Mouse (Mus musculus): Measurements from ENCODE around the gene Inip.
"Not testable (repeated sequence)": the region's sequence is repeated elsewhere in the genome, so short reads cannot be mapped to it uniquely, and the experiment has no call there.

The Inip gene

DNA sequence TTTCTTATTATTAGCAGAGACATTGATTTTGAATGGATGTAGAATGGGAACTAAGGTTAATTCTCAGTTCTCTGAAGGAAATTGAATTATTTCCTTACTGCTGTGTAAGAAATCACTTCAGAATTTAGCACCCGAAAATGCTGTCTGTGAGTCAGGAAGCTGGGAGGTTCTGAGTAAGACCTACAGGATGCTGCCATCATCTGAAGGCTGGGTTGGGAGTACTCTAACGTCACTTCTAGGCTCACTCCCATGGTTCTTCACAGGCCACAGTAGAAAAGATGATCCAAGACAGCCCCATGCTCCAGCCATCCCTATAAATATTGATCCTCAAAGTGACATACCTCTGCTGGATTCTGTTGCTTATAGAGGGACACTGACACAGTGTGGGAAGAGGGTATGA lies 6.1 kb upstream of the Inip start:
- no peak for DNase-seq (ENCODE audit: low read depth)

DNA sequence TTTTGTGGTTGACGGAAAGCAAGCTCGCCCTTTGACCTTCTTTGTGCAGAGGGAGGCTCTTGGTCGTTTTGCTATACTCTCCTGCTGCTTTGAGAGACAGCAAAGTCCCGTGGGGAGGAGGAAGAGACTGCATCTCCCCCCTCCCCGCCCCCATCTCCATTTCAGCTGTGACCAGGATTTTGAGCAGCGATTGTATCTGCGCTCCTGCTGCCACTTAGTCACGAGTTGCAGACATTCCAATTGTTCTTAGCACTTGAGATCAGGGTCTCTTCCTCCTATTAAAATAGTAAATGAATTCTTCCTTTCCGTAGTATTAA lies 5.4 kb upstream of the Inip start:
- DNase-seq (ENCODE audit: low read depth) = no peak

DNA sequence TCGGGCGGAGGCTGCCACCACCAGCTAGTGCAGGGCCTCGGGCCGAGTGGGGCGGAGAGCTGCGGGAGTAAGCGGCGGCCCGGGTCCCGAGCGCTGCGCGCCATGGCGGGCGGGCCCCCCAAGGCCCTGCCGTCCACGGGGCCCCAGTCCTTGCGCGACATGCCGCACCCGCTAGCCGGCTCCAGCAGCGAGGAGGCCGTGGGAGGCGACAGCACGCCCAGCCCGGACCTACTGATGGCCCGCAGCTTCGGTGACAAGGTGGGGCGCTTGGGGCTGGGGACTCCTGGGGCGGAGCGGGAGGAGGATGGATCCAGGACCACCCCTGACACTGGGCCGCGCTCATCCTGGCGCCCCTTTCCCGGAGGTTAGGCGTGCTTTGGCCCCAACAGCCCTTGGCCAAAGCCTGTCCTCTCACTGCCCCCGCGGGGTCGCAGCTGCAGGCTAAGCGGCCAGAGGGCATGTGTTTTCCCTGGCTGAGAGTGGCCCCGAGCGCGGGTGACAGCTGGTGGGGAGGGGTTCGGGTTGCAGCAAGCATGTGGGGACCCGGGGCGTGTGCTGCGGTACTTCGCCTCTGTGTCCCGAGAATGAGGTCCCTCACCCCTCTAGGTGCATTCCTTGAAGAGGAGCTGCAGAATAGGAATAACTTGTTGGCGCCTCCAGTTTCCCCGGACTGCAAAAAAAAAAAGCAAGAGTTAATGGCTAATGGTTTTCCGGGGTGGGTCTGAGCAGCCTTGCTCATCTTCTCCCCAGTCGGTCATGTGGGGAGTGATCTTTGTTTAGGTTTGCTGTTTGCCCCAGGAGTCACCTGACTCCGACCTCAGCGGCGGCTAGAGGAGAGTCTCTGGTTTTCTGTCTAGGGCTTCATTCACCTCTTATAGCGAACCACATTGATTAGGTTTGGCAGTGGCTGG lies 4.8 kb upstream of the Inip start:
- peak; percentile 70 for DNase-seq (ENCODE audit: low read depth)

DNA sequence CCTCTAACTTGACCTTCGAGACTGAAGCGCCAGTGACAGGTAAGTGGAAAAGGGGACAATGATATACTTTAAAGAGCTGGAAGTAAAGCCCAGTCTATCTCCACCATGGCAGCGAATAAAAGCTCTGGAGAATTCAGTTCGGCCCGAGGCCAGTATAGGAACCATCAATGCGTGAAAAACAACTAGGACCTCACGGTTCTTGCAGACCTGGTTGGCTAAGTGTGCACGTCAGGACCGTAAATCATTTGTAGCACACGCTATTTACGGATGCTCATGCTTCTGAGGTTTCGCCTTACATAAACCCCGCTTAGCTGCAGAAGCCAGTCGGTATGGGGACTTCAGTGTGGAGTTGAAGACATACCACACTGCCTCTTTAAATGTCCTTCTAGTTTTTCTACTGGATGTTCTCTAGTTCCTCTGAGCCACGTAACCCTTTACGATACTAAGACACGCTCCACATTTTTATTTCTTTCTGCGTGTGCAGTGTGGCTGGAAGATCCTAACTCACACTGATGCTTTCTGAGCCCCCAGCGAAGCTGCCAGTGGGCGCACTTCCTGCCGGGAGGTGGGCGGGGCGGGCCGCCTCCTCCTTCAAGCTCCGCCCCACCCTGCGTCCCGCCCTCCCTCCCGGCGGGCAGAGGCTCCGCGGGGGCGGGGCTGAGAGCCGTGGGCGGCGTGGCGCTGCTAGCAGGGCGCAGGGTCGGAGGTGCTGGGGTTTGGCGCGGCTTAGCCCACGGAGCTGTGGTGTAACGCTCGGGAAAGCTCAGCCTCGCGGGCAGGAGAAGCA lies 4.0 kb upstream of the Inip start, which contains the start of gene Snx30:
TSS of gene Snx30 (plus strand) at position 660 of the 787 bp plus-strand sequence.
- peak; percentile 98 for DNase-seq (ENCODE audit: low read depth)

DNA sequence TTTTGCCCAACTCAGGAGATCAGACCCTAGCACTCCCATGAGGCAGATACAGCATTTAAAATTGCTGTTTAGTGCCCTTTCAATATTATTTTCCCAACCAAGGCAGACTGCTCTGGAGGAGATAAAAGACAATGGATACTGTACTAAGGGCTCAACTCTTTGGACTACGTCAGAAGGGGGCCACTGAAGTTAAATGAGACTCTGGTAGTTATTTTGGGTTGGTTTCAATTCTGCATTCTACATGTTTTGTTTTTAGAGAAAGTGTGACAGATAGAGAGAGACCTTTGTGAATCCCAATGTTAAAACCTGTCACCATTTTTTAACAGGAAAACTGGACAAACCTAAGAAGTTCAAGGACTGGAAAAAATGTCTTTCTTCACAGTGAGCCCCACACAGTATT lies 3.4 kb upstream of the Inip start:
- DNase-seq (ENCODE audit: low read depth) = no peak

DNA sequence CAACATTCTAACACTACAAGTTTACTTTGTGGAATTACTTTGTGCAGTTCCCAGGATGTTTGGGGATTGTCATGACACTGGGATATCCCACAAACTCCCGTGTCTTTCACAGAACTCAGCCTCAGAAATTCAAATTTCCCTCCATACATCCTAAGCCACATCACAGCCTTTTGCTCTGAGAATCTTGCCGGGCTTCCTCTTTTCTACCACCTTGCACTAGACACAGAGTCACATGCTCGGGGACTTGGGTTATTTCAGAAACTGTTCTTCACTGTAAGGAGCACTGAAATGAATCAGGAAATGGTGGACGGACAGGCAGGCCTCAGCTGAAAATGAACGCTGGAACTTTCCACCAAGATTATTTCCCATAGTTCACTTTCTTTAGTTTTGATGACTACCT lies 2.0 kb upstream of the Inip start:
- DNase-seq (ENCODE audit: low read depth) = no peak

DNA sequence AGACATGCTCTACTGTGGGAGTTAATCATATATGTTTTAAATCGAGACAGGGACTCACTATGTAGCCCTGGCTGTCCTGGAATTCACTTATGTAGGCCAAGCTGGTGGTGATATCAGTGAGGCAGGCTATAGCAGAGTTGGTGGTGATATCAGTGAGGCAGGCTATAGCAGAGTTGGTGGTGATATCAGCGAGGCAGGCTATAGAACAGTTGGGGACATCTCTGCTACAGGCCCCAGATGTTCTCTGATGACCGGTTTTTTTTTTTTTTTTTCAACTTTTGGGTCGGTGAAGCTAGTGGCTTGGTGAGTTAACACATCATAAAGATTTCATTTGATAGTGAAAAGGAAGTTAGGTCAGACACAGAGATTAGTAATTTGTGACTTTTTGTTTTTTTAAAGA lies 1.4 kb upstream of the Inip start:
- no peak for DNase-seq (ENCODE audit: low read depth)

DNA sequence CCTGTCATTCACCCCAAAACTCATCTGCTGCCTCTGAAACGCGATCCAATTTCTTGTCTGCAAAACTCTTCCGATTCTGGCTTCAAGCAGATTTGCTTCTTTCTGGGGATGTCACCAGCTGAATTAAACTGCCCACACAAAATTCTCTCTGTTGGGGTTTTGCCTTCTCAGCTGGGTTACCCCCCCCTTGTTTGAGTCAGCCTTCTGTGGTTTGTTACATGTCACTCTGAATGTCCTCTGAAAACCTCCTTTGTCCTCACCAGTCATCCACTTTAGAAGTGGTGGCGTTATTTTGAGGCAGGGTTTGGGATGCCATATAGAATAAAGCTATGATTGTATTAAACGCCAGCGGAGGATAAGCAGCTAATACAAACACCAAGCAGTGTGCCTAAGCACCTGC lies 718 bp upstream of the Inip start:
- DNase-seq (ENCODE audit: low read depth) = no peak

DNA sequence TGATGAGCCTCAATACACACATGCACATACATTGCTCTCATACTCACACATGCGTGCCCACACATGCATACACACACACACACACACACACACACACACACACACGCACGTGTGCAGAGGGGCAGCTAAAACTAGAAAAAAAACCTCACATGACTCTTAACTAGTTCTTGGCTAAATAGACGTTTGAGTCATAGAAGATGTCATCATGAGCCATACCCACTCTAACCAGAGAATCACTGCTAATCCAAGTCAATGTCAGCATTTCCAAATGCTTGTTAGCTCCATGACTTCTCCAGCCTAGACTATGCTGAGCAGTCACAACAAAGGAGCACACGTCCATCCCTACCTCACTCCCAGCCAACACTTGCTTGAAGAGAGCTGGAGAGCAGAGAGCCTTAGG lies 1.2 kb downstream of the Inip start:
- DNase-seq (ENCODE audit: low read depth) = peak; percentile 78

DNA sequence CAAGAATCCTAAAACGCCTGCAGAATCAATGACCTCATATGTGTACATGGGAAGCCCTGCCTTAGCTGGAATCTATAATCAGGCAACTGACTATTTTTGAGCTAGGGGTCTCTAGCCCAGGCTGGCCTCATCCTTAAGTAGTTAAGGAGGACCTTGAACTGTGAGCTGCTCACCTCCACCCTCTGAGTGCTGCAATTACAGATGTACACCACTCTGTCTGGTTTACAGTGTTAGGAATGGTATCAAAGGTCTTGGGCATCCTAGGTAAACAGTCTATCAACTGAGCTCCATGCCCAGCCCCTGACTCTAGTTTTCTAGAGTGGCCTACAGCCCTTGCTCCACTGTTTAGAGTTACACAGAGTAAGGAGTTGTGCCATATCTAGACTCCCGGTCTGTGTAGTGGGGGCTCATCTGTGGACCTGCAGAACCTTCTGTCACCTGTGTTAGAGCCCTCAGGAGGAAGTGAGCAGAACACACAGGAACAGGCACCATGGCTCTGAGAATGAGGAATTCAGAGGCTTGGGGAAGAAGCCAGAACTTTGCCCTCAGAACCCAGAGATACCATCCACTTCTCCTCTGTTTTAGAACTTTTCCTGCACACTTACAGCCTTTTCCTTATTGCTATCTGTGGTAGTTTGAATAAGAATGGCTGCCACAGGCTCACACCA lies 5.5 kb downstream of the Inip start:
- DNase-seq (ENCODE audit: low read depth) = no peak

DNA sequence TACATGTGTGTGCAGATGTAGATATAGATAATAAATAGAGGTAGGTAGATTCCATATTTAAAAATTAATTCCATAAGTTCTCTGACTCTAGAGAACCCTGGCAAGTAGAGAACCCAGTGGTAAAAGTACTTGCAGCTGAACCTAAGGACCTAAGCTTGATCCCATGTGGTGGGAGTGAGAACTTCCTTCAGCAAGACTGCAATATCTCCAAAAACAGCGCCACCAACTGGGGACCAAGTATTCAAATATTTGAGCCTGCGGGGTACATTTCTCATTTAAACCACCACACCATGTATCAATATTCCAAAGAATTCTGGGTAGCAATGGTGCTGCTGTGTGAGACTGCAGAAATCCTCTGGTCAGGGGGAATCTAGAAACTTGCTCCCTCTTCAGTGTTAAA lies 7.3 kb downstream of the Inip start:
- DNase-seq (ENCODE audit: low read depth) = no peak

DNA sequence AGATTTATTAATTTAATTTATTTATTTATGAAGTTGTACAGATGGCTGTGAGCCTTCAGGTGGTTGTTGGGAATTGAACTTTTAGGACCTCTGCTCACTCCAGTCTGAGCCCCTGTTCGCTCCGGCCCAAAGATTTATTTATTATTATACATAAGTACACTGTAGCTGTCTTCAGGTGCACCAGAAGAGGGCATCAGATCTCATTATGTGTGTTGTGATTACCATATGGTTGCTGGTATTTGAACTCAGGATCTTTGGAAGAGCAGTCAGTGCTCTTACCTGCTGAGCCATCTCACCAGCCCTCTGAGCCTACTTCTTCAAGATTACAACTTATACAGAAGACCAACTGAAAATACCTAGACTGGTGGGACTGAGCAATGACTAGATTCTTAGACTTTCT lies 7.8 kb downstream of the Inip start:
- DNase-seq (ENCODE audit: low read depth) = not testable (repeated sequence)

DNA sequence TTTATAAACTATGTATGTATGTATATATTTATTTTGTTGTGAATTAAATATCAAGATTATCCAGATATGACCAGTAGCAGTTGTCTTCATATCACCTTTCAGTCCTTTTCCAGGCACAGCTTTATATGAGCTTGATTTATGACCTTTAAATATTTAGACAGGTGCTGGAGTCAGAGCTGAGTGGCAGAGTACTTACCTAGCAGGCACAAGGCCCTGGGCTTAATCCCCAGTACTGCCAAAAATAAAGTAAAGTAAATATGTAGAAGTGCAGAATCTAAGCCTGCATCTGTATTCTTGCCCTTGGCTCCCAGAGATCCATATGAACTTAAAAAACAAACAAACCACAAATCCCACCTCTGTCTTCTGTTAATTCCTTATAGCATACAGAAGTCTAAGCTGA lies 12.4 kb downstream of the Inip start:
- no peak for DNase-seq (ENCODE audit: low read depth)

DNA sequence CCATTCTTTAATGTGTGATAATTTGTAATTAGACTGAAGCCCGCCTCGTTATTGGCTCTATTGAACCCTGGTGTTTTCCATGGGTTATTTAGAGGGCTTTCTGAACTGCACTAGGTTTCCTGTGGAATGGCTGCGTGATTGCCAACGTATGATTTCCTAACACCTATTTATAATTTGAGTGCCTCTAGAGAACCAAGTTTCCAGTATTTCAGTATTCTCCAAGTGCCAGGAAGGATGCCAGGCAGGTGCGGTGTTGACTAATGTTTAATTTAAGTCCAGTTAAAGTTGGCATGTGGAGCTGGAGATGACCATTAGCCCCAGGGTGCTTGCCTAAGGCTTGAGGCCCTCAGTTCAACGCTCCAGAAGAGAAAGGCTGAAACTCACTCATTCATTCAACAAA lies 14.3 kb downstream of the Inip start:
- peak; percentile 49 for DNase-seq (ENCODE audit: low read depth)

DNA sequence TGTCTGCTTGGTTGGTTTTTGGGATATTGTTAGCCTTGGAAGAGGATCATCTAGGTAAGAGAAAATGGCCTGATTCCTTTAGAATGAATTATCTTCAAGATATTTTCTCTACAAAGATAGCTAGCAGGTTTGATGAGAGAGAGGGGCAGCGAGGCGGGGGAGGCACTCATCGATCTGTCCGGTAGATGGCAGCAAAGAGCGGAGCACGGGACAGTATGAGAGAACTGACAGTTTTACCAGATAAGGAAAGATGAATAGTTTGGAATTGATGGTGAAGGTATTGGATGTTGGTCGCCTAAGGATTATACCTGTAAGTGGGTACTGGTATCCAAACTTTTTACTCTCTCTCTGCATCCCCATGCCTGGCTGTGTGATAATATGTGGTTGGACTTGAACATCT lies 14.7 kb downstream of the Inip start:
- DNase-seq (ENCODE audit: low read depth) = peak; percentile 86

DNA sequence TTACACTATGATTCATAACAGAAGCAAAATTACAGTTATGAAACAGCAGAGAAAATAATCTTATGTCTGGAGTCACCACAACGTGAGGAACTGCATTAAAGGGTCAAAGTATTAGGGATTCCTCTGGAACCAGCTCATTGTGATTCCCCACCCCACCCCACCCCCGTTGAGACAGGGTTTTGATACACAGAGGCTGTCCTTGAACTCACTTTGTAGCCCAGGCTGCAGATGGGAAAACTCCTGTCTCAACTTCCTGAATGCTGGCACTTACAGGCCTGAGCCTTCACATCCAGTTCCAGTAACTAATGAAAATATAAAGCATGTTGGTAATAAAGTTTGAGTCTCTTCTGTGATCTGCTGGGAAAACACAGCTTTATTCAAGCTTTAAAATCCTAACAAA lies 16.0 kb downstream of the Inip start:
- DNase-seq (ENCODE audit: low read depth) = no peak

DNA sequence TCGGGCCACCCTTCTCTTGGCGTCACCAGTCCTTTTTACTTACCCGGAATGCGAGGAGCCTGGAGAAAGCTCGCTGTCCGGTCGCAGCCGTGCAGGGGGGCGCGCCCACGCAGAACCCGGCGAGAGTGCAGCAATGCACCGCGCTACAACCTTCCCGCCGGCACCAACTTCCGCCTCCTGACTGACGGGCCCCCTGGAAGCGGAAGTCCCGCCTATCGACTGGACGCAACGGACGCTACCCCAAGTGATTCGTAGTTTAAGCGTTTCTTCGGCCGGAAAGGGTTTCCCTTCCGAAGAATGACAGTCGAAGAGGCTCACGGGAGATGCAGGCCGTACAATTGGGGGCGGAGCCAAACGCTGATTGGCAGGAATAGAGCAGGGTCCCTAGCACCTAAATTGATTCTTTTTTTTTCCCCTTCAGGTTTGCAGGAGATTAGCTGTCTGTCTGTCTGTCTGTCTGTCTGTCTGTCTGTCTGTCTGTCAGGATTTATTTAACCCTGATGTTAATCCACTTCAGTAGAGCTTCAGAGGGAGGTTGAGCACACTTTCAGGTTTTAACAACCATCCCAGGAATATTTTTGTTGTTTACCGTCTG lies 17.6 kb downstream of the Inip start:
- peak; percentile 99 for DNase-seq (ENCODE audit: low read depth)

DNA sequence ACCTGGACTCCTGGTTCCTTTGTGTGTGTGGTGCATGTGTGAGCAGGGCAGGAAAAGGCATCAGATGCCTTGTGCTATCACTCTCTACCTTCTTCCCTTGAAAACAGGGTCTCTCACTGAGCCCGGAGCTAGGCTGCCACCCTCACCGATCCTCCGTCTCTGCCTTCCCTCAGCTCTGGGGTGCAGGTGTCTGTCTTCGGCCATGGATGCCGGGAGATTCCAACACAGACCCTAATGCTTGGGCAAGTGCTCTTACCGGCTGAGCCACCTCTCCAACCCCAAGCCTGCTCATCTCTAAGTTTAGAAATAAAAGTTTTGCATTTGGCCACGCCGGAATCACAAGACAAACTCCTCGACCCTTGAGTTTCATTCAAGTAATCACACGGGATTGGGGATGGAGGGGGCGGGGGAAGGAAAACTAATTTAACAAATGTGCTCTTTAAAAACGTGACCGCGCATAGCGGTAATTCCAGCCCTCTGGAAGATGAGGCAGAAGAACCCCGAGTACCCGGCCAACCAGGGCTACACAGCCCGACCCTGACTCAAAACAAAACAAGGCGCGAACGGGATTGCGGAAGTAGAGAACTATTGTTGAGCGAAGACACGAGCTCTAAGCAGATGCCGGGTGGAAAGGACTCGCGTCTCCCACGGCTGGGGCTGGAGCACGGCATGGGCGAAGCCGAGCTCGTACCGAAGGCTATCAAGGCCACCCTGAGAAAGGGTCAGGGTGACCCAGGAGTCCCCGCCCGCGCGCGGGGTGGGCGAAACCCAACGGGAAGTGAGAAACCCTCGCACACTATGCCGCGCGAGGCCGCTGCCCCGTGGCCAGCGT lies 18.3 kb downstream of the Inip start:
- peak; percentile 35 for DNase-seq (ENCODE audit: low read depth)

DNA sequence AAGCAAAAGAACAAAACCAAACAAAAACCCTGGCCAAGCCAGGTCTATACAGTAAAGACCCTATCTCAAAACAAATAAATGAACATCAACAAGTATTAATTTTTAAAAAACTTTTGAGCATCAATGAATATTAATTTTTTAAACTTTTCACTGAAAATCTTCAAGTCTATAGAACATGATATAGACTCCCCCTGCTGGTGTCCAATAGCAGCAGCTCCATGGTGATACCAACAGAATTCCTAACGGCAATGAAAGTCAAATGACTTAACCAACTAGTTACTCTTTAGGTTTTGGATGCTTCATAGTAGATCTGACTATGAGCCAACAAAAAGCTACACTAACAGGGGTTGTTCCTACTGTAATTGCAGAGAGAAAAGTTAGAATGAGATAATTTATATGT lies 20.8 kb downstream of the Inip start:
- peak; percentile 79 for DNase-seq (ENCODE audit: low read depth)

DNA sequence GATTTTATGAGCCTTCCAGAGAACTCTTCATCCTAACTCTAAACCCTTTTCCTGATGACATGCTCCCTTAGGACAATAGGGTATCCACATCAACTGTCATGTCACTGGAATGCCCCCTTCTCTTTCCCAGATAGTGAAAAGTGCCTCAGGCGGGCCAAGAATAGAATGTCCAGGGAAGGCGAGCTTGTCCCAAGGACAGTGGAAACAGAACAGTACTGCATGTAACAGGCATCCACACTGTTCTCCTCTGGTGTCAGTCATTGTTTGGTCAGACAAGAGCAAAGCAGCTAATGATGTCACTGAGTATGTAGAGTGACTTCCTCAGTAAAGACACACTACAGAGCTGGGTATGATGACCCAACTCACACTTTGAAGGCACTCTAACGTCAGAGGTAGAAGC lies 23.6 kb downstream of the Inip start:
- DNase-seq (ENCODE audit: low read depth) = no peak

DNA sequence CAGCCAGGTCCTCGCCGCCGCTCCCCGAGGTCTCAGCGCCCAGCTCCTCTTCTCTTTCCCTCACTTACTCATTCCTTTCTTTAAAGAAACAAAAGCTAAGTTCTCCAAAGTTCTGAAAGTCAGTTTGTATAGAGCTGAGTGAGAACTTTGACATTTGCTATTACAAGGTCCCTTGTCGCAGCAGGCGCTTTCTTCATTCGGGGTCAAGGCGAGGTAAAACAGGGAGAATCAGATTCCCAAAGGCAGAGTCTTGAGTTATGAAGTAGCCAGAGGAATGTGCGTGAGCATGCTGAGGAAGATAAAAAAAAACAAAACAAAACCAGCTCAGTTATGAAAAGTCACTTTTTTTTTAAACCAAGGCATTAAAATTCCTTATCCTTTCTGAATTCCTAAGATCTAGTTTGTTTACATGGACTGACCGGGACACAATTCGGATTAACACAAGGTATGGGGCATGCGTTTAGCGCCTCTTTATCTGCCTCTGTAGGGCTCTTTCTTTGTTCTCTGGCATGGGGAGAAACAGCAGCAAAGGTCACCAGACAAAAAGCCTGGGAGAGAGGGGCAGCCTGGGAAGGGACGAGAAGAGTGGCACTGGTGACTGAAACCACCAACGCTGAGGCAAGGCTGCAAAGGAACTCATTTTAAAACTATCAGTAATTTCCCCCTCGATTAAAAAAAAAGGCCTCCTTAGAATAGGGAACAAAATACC lies 29.1 kb downstream of the Inip start:
- no peak for DNase-seq (ENCODE audit: low read depth)

Measured in NIH3T3 (cell line).